Mouse (Mus musculus): ENCODE data around the gene Rab5c. TPM values are rescaled to one million over a fixed set of nuclear protein-coding genes. Genes with fewer than 3 reads are reported as not detected.

Gene Rab5c
- polyA plus RNA-seq, 1 experiment from 2014 or later: 25.2 TPM

GRCm38 (mm10) chr11:100687265-100687664 lies 50.8 kb downstream of the Rab5c start:
- Histone ChIP-seq H3K4me2 (no peak overlapping the region), H3K4me3 (replicated peaks) (no peak overlapping the region), H3K36me3 (replicated peaks) (no peaks in the 10 kb centered on the region), H3K27me3 (peaks cover 25% of the 10 kb centered on the region), H3K9me3 (no peaks in the 10 kb centered on the region), H3K4me1 (peaks cover 6% of the 10 kb centered on the region), H3K27ac (no peak overlapping the region), H3K9ac (no peak overlapping the region)
- WGBS: 88% methylated on average over 7 of the region's 7 CpGs
- ATAC-seq (ENCODE audit: low FRiP score): no peak

GRCm38 (mm10) chr11:100685371-100685770 lies 52.6 kb downstream of the Rab5c start:
- H3K36me3 ChIP-seq (replicated peaks): no peaks in the 10 kb centered on the region
- ATAC-seq (ENCODE audit: low FRiP score): no peak
- no peaks in the 10 kb centered on the region for H3K4me1 ChIP-seq
- no peak overlapping the region for H3K4me3 ChIP-seq (replicated peaks)
- WGBS: 92% methylated on average over 3 of the region's 3 CpGs
- no peaks in the 10 kb centered on the region for H3K9me3 ChIP-seq
- H3K4me2 ChIP-seq: no peak overlapping the region
- H3K9ac ChIP-seq: no peak overlapping the region
- peaks cover 6% of the 10 kb centered on the region for H3K27me3 ChIP-seq
- no peak overlapping the region for H3K27ac ChIP-seq

- H3K27ac ChIP-seq: no peak overlapping the region
- no peaks in the 10 kb centered on the region for H3K9me3 ChIP-seq
- 0 out of 2 replicates have a peak, but pooled peaks cover 10% of the 10 kb centered on the region for H3K27me3 ChIP-seq
- no peak overlapping the region for H3K4me2 ChIP-seq
- ATAC-seq (ENCODE audit: low FRiP score): no peak
- no peaks in the 10 kb centered on the region for H3K4me1 ChIP-seq
- no peaks in the 10 kb centered on the region for H3K36me3 ChIP-seq (replicated peaks)
- H3K9ac ChIP-seq: no peak overlapping the region
- H3K4me3 ChIP-seq (replicated peaks): no peak overlapping the region
- WGBS: 92% methylated on average over 2 of the region's 2 CpGs
Observed at GRCm38 (mm10) chr11:100684084-100684483, 53.9 kb downstream of the Rab5c start.

DNA sequence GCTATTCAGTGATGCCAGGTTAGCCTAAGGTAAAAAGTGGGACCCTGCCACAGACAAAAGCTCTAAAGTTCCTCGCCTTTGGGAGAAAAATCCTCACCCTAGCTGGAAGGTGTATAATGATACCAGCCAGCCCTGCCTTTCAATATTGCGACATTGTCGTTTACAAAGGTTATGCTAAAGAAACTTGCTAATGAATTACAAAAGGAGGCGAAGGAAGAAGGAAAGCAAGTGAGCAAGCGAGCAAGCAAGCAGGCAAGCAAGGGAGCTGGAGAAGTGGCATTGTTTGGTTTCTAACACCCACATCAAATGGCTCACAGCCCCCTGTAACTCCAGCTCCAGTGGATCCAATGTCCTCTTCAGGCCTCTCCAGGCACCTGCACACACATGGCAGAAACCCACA lies 55.5 kb downstream of the Rab5c start:
- Histone ChIP-seq H3K9me3 (no peaks in the 10 kb centered on the region), H3K4me2 (no peak overlapping the region), H3K4me3 (replicated peaks) (no peak overlapping the region), H3K9ac (no peak overlapping the region), H3K36me3 (replicated peaks) (no peaks in the 10 kb centered on the region), H3K4me1 (peaks cover 7% of the 10 kb centered on the region), H3K27ac (no peak overlapping the region), H3K27me3 (peaks cover 10% of the 10 kb centered on the region; the same call in 1 of the 2 replicates)
- no peak for ATAC-seq (ENCODE audit: low FRiP score)
- 66% methylated on average over 5 of the region's 5 CpGs for WGBS

GRCm38 (mm10) chr11:100681826-100682225 lies 56.2 kb downstream of the Rab5c start:
- peaks cover 5% of the 10 kb centered on the region; the same call in 1 of the 2 replicates for H3K27me3 ChIP-seq
- no peaks in the 10 kb centered on the region for H3K9me3 ChIP-seq
- WGBS: 79% methylated on average over 5 of the region's 5 CpGs
- H3K4me3 ChIP-seq (replicated peaks): no peak overlapping the region
- no peak overlapping the region for H3K27ac ChIP-seq
- H3K4me1 ChIP-seq: peaks cover 11% of the 10 kb centered on the region
- no peak overlapping the region for H3K9ac ChIP-seq
- no peak for ATAC-seq (ENCODE audit: low FRiP score)
- no peak overlapping the region for H3K4me2 ChIP-seq
- H3K36me3 ChIP-seq (replicated peaks): no peaks in the 10 kb centered on the region

DNA sequence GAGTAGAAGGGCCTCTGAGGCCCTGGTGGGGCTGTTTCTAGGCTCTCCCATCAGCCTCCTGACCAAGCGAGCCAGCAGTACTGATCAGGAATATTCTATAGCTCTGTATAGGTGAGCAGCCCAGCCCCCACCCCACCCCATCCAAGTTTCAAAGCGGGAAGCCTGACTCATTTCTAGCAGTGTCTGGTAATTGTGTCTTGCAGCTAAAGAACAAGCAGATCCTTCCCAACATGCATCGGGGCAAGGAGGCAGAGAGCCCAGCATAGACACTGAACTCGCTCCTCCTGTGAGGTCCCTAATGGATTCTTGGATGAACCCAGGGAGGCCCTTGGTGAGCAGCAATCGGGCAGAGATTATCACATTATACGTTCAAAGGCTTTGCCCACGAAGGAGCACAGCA lies 60.2 kb downstream of the Rab5c start:
- Histone ChIP-seq H3K4me3 (replicated peaks) (no peak overlapping the region), H3K4me2 (no peak overlapping the region), H3K9ac (no peak overlapping the region), H3K36me3 (replicated peaks) (no peaks in the 10 kb centered on the region), H3K9me3 (no peaks in the 10 kb centered on the region), H3K27me3 (peaks cover 12% of the 10 kb centered on the region), H3K27ac (no peak overlapping the region), H3K4me1 (peaks cover 16% of the 10 kb centered on the region)
- no peak for ATAC-seq (ENCODE audit: low FRiP score)
- 54% methylated on average over 7 of the region's 7 CpGs for WGBS

- Histone ChIP-seq H3K27me3 (peaks cover 25% of the 10 kb centered on the region), H3K9ac (peak overlapping the region; percentile 17; the same call in 1 of the 2 replicates), H3K4me2 (peak overlapping the region; percentile 45), H3K4me3 (replicated peaks) (peak overlapping the region; percentile 10; the same call in 1 of the 2 replicates), H3K4me1 (peaks cover 16% of the 10 kb centered on the region), H3K36me3 (replicated peaks) (no peaks in the 10 kb centered on the region), H3K9me3 (no peaks in the 10 kb centered on the region), H3K27ac (no peak overlapping the region)
- WGBS: 1% methylated on average over 23 of the region's 23 CpGs
- no peak for ATAC-seq (ENCODE audit: low FRiP score)
Observed at GRCm38 (mm10) chr11:100673169-100673568, 64.8 kb downstream of the Rab5c start.

DNA sequence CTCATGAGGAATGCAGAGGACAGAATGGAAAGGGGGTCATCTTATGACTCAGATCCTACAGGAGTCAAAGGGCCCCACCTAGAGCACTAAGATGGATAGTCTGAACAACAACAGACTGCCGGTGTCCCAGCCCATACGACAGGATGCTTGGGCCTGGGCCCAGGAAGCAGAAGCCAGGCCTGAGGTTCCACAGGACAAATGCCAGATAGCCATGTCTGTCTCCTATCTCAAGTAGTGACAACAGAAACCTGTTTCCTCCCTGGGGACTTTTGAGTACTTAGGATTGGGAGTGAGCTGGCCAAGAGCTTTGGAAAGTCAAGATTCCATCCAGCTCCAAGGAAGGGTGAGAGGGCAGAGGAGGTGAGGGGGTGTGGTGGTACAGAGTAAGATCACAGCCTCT lies 66.1 kb downstream of the Rab5c start:
- Histone ChIP-seq H3K27me3 (peaks cover 25% of the 10 kb centered on the region), H3K9me3 (no peaks in the 10 kb centered on the region), H3K4me3 (replicated peaks) (no peak overlapping the region), H3K9ac (no peak overlapping the region), H3K36me3 (replicated peaks) (no peaks in the 10 kb centered on the region), H3K27ac (no peak overlapping the region), H3K4me2 (no peak overlapping the region), H3K4me1 (peaks cover 6% of the 10 kb centered on the region)
- ATAC-seq (ENCODE audit: low FRiP score): no peak
- 88% methylated on average over 2 of the region's 2 CpGs for WGBS

GRCm38 (mm10) chr11:100671049-100671448 lies 67.0 kb downstream of the Rab5c start:
- no peak for ATAC-seq (ENCODE audit: low FRiP score)
- no peak overlapping the region for H3K9ac ChIP-seq
- H3K27me3 ChIP-seq: peaks cover 25% of the 10 kb centered on the region
- no peaks in the 10 kb centered on the region for H3K9me3 ChIP-seq
- H3K27ac ChIP-seq: no peak overlapping the region
- H3K4me1 ChIP-seq: peaks cover 6% of the 10 kb centered on the region
- H3K4me3 ChIP-seq (replicated peaks): no peak overlapping the region
- no peak overlapping the region for H3K4me2 ChIP-seq
- H3K36me3 ChIP-seq (replicated peaks): no peaks in the 10 kb centered on the region
- WGBS: 73% methylated on average over 1 of the region's 1 CpGs

Other genes starting within 250 kb of the Rab5c start
- gene Acly, start 210.2 kb downstream of the Rab5c start, polyA plus RNA-seq (2016; fragmentation: Nextera tagmentation; extraction: Ambion mirVana): 320 and 356 TPM in 2 replicates
- gene Ttc25, start 192.6 kb downstream of the Rab5c start, polyA plus RNA-seq (2016; fragmentation: Nextera tagmentation; extraction: Ambion mirVana): 2.1 and 2.6 TPM in 2 replicates
- 19.4 and 23.4 TPM in 2 replicates for gene Cnp, start 163.3 kb downstream of the Rab5c start, polyA plus RNA-seq (2016; fragmentation: Nextera tagmentation; extraction: Ambion mirVana)
- gene Nkiras2, start 119.0 kb downstream of the Rab5c start, polyA plus RNA-seq (2016; fragmentation: Nextera tagmentation; extraction: Ambion mirVana): 87.1 and 90.2 TPM in 2 replicates
- gene Dnajc7, start 118.0 kb downstream of the Rab5c start, polyA plus RNA-seq (2016; fragmentation: Nextera tagmentation; extraction: Ambion mirVana): 299 and 310 TPM in 2 replicates
- gene Zfp385c, start 45.8 kb downstream of the Rab5c start, polyA plus RNA-seq (2016; fragmentation: Nextera tagmentation; extraction: Ambion mirVana): 0.12 and 0.61 TPM in 2 replicates
- 2.1 and 2.6 TPM in 2 replicates for gene Dhx58, start 33.9 kb downstream of the Rab5c start, polyA plus RNA-seq (2016; fragmentation: Nextera tagmentation; extraction: Ambion mirVana)
- 65.2 and 65.7 TPM in 2 replicates for gene Kat2a, start 25.8 kb downstream of the Rab5c start, polyA plus RNA-seq (2016; fragmentation: Nextera tagmentation; extraction: Ambion mirVana)
- 0.52 TPM in 1 of 2 replicates, not detected in the other for gene Hspb9, start 24.4 kb downstream of the Rab5c start, polyA plus RNA-seq (2016; fragmentation: Nextera tagmentation; extraction: Ambion mirVana)
- gene Kcnh4, start 21.7 kb upstream of the Rab5c start, polyA plus RNA-seq (2016; fragmentation: Nextera tagmentation; extraction: Ambion mirVana): 4.4 and 4.7 TPM in 2 replicates
- gene Hcrt, start 24.7 kb upstream of the Rab5c start, polyA plus RNA-seq (2016; fragmentation: Nextera tagmentation; extraction: Ambion mirVana): 0.36 TPM in 1 of 2 replicates, not detected in the other
- gene Ghdc, start 32.7 kb upstream of the Rab5c start, polyA plus RNA-seq (2016; fragmentation: Nextera tagmentation; extraction: Ambion mirVana): 3.1 and 3.3 TPM in 2 replicates
- gene Stat5b, start 112.5 kb upstream of the Rab5c start, polyA plus RNA-seq (2016; fragmentation: Nextera tagmentation; extraction: Ambion mirVana): 16.6 and 17.3 TPM in 2 replicates
- gene Stat5a, start 121.1 kb upstream of the Rab5c start, polyA plus RNA-seq (2016; fragmentation: Nextera tagmentation; extraction: Ambion mirVana): 1.2 and 1.8 TPM in 2 replicates
- 30.8 and 34.1 TPM in 2 replicates for gene Stat3, start 201.3 kb upstream of the Rab5c start, polyA plus RNA-seq (2016; fragmentation: Nextera tagmentation; extraction: Ambion mirVana)
- 29.9 and 35.6 TPM in 2 replicates for gene Cavin1, start 232.7 kb upstream of the Rab5c start, polyA plus RNA-seq (2016; fragmentation: Nextera tagmentation; extraction: Ambion mirVana)